Mouse (Mus musculus) thymus, adult 2 months (tissue): Measurements from ENCODE around the gene Spi1.

Experiments
- CTCF ChIP-seq: fragments of 200-500 bp; IDR thresholded peaks from 2 replicates; pipeline ENCODE4 v1.5.1; 2012; ENCODE audit warnings: mild to moderate bottlenecking, control low read depth, low read length, moderate library complexity, borderline replicate concordance; ENCODE audit not compliant: control insufficient read depth, poor library complexity, insufficient read depth; ENCODE audit errors: extremely low read depth
- POLR2A ChIP-seq: fragments of 200-500 bp; IDR thresholded peaks from 2 replicates; pipeline ENCODE4 v1.6.1; 2012; ENCODE audit warnings: mild to moderate bottlenecking, low read length, control low read depth, moderate library complexity; ENCODE audit not compliant: control insufficient read depth, poor library complexity, insufficient read depth; ENCODE audit errors: extremely low read depth

GRCm38 (mm10) chr2:91118647-91119046, 36.5 kb downstream of the Spi1 start:
- no peak for TF ChIP-seq CTCF
- no peak for TF ChIP-seq POLR2A
